Mouse (Mus musculus): ENCODE results near the gene Abcc1.
A peak's percentile ranks its signal among the peaks of the same experiment; 100 is the strongest.

- TF ChIP-seq ZNF384 (IDR thresholded peaks at IDR 0.05; ENCODE audit: low read depth, low read length), result no peak
- TF ChIP-seq HCFC1 (IDR thresholded peaks at IDR 0.05; ENCODE audit: low read depth, low read length), result peak; percentile 74
- peak; percentile 92 for TF ChIP-seq POLR2A (IDR thresholded peaks at IDR 0.05; ENCODE audit: low read depth, low read length)
- peak; percentile 88 for TF ChIP-seq POLR2AphosphoS2 (IDR thresholded peaks at IDR 0.05; ENCODE audit: low read depth, low read length)
- peak; percentile 96 for TF ChIP-seq NELFE (IDR thresholded peaks at IDR 0.05; ENCODE audit: low read depth, low read length)
- TF ChIP-seq MAFK (IDR thresholded peaks at IDR 0.05; ENCODE audit: insufficient replicate concordance, low read length), result no peak
- no peak for TF ChIP-seq UBTF (IDR thresholded peaks at IDR 0.05; ENCODE audit: low read depth, low read length)
Observed at GRCm38 (mm10) chr16:14316884-14317876, 44.2 kb upstream of the Abcc1 start, which contains the start of gene Fopnl.
